Mouse (Mus musculus): Measurements from ENCODE around the gene Aqp8.
A peak's percentile ranks its signal among the peaks of the same experiment; 100 is the strongest.

The Aqp8 gene

DNA sequence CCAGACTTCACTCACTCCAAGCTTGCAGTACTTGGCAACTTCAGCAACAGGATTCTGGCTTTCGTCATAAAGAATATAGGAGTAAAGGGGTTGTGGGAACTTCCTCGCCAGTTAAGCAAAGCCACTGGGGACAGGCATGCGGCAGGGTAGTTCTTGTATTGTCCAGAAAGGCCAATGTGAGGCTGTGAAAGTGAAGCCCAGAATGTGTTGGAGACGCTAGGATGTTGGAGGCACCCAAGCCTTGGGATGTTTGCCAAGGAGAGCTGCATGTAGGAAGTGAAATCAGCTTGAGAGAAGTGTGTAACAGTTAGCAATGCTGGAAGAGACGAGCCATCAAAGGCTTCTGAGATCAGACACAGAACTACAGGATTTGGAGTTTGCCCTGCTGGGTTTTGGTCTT is 25.6 kb downstream of the Aqp8 start:
- DNase-seq (ENCODE audit: extremely low spot score, low spot score): no peak

DNA sequence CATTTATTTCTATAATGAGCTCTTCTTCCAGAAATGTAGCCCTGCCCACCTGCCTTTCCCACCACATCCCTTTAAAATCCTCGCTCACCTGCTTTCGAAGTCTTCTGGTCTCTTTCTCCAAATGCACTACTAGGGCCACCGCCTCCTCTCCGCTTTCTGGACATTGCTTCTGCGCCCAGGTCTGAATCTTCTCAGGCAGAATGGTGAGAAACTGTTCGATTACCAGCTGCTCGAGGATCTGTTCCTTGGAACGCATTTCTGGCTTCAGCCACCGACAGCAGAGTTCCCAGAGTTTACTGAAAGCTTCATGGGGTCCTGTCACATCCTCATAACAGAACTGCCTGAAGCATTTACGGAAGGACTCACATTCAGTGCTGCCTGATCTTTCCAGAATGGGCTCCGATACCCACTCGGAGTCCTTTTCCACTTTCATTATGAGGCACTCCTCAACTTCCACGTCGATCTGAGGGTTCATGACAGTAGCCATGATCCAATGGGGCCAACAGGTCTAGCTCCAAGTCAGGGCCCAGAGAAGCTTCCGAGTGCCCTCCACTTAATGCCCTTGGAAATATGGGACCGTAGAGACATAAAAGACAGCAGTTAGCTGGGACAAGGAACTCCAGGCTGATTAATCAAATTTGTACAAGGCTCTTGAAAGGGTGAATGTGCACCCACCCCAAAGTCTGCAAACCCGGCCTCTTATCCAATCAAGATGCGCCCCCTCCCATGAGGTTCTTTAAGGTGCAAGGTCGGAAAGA is 37.6 kb downstream of the Aqp8 start:
- no peak for DNase-seq (ENCODE audit: extremely low spot score, low spot score)

DNA sequence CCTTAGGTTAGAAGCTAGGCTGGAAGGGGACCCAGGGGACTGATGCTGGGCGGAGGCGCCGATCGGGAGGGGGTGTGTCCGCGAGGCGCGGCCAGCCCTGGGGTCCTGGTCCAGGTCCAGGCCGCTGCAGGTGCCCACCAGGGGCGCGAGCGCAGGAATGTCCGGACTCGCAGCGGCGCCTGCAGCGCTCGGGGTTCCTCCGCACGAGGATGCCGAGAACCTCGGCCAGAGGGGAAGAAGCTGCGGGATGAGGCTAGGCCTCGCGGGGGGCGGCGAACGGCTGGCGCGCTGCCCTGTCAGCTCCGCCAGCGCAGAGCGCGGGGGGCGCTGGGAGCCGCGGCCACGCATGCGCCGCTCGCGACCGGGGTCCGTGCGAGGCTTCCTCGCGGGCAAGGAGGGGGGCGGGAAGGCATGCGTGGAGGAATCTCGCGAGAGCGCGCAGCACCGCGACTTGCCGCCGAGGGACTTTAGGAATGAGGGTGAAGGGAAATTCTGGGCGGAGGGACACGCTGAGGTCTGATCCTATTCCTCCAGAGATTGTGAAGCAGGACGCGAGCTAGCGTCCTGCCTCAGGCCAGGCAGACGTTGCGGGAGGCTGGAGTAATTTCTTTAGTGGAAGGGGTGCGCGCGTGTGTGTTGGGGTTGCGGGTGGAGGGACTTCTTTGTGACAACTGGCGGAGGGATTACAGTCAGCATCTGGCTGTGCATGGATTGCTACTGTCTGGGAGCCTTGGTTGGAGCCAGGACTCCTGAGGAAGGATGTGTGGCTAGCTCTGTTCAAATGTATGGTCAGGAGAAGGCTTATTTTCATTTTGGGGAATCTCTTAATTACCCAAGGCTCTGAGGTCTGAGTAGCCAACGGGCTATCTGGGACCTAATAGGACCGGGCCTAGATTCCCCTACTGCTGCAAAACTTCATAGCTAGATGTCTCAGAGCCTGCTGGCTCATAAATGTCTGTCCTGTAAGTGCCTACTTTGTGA is 38.4 kb downstream of the Aqp8 start, which contains the start of gene Zkscan2:
Zkscan2 (minus strand) TSS at position 211 of the 981 bp plus-strand sequence.
- DNase-seq (ENCODE audit: extremely low spot score, low spot score): peak; percentile 88

DNA sequence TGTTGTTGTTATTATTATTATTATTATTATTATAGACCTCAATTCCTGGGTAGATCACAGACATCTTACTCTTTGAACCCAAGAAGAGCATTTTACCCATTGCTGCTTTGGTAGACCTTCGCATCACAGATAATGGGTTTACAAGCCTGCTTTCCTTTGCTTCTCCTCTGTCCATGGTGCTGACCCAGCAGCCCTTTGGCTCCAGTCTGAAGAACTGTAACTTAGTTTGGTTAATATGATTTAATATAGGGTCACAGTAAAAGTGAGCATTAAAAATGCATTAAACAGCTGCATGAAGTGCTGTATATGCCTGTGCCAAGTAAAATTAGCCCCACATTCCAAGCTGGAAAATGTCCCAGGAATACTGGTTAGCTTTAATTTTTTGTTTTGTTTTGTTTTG is 41.3 kb downstream of the Aqp8 start:
- DNase-seq (ENCODE audit: extremely low spot score, low spot score): peak; percentile 39

DNA sequence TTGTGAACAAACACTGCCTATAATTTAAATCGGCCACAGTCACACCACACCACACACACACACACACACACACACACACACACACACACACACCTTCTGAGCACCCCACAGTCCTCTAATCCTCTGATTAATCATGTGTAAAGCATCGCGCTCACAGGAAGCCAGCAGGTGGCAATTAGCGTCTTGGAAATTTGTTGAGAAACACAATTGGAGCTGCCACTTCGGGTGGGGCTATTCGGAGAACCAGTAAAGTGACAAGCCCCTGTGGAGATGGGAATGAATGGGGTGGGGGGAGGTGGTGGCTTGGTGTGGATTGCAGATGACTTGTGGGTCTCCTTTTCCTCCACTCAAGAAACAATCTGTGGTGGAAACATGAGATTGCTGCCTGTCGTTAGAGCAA is 45.9 kb downstream of the Aqp8 start:
- DNase-seq (ENCODE audit: extremely low spot score, low spot score): no peak
